Mouse (Mus musculus) forebrain, embryonic 14.5 days (tissue): ENCODE measurements around the gene Tspo. TPM values are rescaled to one million over a fixed set of nuclear protein-coding genes. Genes with fewer than 3 reads are reported as not detected.
A peak's percentile ranks its signal among the peaks of the same experiment; 100 is the strongest.

ENCODE experiments used
- ATAC-seq: fragments of 200-750 bp; cut with Nextera tagmentation; 2 replicates; pipeline ENCODE4 v1.8.0; 2017; ENCODE audit warnings: mild to moderate bottlenecking, moderate library complexity
- DNase-seq: peaks from one replicate; pipeline ENCODE4 v3.0.0-alpha.2; 2015; ENCODE audit warnings: low spot score
- H3K27ac ChIP-seq: fragments of 300-500 bp; sonication (generic); 2 replicates; pipeline ENCODE4 v1.5.1; 2014; ENCODE audit warnings: low read depth, mild to moderate bottlenecking, control low read depth, low read length, moderate library complexity
- H3K27me3 ChIP-seq: fragments of 300-500 bp; sonication (generic); replicated peaks from 2 replicates; pipeline ENCODE4 v1.6.1; 2014; ENCODE audit warnings: low read length, control low read depth, mixed read lengths; ENCODE audit not compliant: control insufficient read depth, insufficient read depth
- H3K36me3 ChIP-seq: fragments of 300-500 bp; sonication (generic); 2 replicates; pipeline ENCODE4 v1.6.1; 2014; ENCODE audit warnings: low read length, control low read depth; ENCODE audit not compliant: control insufficient read depth, insufficient read depth
- H3K4me1 ChIP-seq: fragments of 300-500 bp; sonication (generic); 2 replicates; pipeline ENCODE4 v1.6.1; 2014; ENCODE audit warnings: antibody characterized with exemption, low read length, control low read depth; ENCODE audit not compliant: control insufficient read depth, insufficient read depth
- H3K4me2 ChIP-seq: fragments of 300-500 bp; sonication (generic); 2 replicates; pipeline ENCODE4 v1.6.1; 2014; ENCODE audit warnings: mild to moderate bottlenecking, control low read depth, low read length
- H3K4me3 ChIP-seq: fragments of 300-500 bp; sonication (generic); 2 replicates; pipeline ENCODE4 v1.5.1; 2014; ENCODE audit warnings: low read depth, low read length, control low read depth
- H3K9ac ChIP-seq: fragments of 300-500 bp; sonication (generic); 2 replicates; pipeline ENCODE4 v1.6.1; 2014; ENCODE audit warnings: mild to moderate bottlenecking, low read length, control low read depth, moderate library complexity
- H3K9me3 ChIP-seq: fragments of 300-500 bp; sonication (generic); replicated peaks from 2 replicates; pipeline ENCODE4 v1.6.1; 2016; ENCODE audit warnings: low read length, control low read depth, mixed read lengths; ENCODE audit not compliant: control insufficient read depth
- WGBS: fragments of 180-500 bp; shearing (Covaris S2); extraction: QIAGEN DNeasy Blood & Tissue Kit; methylation state at CpG from one replicate; pipeline ENCODE4 v1.1.7; 2014; 5-methylcytosine and 5-hydroxymethylcytosine counted together
- polyA plus RNA-seq: library from polyadenylated mRNA; unstranded; fragments of >200 nt; fragmentation: Nextera tagmentation; extraction: Ambion mirVana; gene quantifications from 2 replicates; pipeline ENCODE4 v1.2.1, GENCODE M21; 2014

Gene Tspo
- polyA plus RNA-seq, 1 experiment from 2014 or later = 18.4 TPM

DNA sequence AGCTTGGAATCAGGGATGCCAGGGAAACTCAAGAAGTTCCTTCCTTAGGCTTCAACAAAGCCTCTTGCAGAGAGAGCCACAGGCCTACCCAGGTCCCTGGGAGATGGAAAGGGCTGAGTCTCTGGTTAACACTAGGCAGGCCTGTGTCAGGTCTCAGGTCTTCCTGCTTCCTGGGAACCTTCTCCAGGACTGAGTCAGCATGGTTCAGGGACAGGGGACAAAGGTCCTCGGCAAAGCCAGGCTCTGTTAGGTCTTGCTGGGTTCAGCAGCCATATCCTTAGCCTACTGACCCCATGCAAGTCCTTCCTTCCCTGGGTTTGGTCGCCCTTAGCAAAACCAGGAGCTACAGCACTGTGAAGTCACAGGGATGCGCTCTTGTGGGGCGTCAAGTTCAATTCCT is 27.4 kb downstream of the Tspo start:
- no peaks in the 10 kb centered on the region for H3K27me3 ChIP-seq
- H3K4me2 ChIP-seq = no peak overlapping the region
- no peak for ATAC-seq
- 0 out of 2 replicates have a peak, but pooled peaks cover 2% of the 10 kb centered on the region for H3K9me3 ChIP-seq
- no peak for DNase-seq
- 92% methylated on average over 4 of the region's 4 CpGs for WGBS
- no peak overlapping the region for H3K27ac ChIP-seq
- H3K9ac ChIP-seq = no peak overlapping the region
- H3K4me3 ChIP-seq = no peak overlapping the region
- H3K36me3 ChIP-seq = peaks cover 29% of the 10 kb centered on the region
- H3K4me1 ChIP-seq = peaks cover 12% of the 10 kb centered on the region

DNA sequence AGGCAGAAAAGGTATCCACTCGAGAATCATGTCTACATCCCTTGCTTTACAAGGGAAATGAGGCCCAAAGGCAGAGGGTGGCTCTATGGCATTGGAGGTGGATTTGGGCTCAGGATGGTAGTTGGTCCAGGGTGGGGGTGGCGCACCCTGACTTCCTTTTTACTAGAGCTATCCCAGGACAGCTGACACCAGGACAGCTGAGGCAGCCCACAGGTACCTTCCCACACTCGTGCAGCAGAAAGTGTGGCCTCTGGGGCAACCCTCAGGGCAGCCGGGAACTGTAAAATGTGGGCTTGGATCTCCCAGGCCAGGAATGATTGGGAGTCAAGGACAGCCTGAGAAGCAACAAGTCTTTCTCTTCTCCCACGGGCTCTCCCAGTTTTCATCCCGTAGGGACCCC is 28.4 kb downstream of the Tspo start:
- H3K9ac ChIP-seq = no peak overlapping the region
- 82% methylated on average over 6 of the region's 6 CpGs for WGBS
- DNase-seq (no peak), ATAC-seq (no peak)
- H3K27me3 ChIP-seq = no peaks in the 10 kb centered on the region
- peaks cover 12% of the 10 kb centered on the region for H3K4me1 ChIP-seq
- no peaks in the 10 kb centered on the region for H3K9me3 ChIP-seq
- no peak overlapping the region for H3K4me3 ChIP-seq
- peaks cover 20% of the 10 kb centered on the region for H3K36me3 ChIP-seq
- H3K4me2 ChIP-seq = no peak overlapping the region
- H3K27ac ChIP-seq = no peak overlapping the region

DNA sequence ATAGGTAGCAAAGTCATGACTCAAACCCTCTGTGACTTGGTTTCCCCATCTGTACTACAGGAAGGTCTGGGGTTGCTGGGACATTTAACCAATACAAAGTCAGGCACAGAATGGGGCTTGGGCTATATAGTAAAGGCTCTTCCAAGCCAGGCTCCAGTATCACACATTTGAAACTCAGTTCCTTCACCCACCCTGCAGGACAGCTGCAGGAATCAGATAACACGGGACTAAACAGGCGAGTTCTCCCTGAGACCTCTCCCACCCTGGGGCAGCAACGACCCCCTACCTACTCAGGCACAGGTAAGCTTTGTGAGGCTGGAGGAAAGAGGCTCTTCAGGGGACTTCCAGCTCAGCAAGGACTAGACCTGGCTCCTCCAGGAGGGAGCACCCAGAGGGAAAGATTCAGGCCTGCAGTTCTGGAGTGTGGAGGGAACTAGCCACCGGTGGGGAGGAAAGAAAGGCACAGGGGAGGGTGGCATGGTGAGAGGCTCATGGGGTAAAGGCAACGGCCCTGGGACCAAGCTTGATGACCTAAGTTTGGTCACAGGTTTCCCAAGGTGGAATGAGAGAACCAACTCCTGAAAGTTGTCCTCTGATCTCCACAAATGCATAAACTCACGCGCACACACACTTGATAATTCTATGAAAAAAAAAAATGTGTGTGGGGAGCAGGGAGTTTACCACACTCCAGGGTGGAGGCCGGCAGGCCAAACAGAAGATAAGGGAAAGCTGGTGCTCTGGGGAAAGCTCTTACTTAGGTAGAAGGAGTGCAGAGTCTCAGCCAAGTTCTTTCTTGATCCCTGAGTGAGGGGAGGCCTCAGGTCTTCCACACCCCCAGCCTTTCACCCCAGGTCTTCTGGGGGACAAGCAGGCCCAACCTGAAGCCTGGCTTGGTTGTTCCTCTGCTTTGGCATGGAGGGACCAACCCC is 29.1 kb downstream of the Tspo start:
- H3K27ac ChIP-seq = no peak overlapping the region
- no peak for DNase-seq
- no peak for ATAC-seq
- WGBS = 84% methylated on average over 8 of the region's 8 CpGs
- H3K36me3 ChIP-seq = peaks cover 12% of the 10 kb centered on the region
- no peaks in the 10 kb centered on the region for H3K27me3 ChIP-seq
- no peak overlapping the region for H3K4me3 ChIP-seq
- H3K9me3 ChIP-seq = no peaks in the 10 kb centered on the region
- H3K9ac ChIP-seq = peak overlapping the region; percentile 77
- H3K4me2 ChIP-seq = 0 out of 2 replicates have a peak overlapping the region, but pooled peaks have one; percentile 86
- H3K4me1 ChIP-seq = peaks cover 12% of the 10 kb centered on the region

DNA sequence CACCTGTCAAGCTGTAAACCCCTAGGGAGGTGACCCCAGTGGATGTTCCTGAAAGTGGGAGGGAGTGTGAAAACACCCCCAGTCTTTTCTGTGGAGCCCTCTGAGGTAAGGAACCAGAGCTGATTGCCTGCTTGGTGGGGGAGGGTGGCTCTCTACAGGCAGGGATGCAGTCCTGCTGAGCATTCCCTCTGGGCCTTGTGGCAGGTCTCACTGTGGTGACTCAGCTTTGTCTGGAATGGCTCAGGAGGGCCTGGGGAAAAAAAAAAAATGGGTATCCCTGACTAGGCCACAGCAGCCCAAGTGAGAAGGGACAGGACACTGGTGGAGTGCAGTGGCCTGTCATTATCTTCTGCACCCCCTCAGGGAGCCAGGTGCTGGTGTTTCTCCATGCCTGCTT is 29.8 kb downstream of the Tspo start:
- Histone ChIP-seq H3K4me2 (peak overlapping the region; percentile 86), H3K9ac (peak overlapping the region; percentile 77), H3K4me3 (peak overlapping the region; percentile 77), H3K9me3 (no peaks in the 10 kb centered on the region), H3K4me1 (peaks cover 12% of the 10 kb centered on the region), H3K36me3 (peaks cover 9% of the 10 kb centered on the region; the same call in 1 of the 2 replicates), H3K27ac (no peak overlapping the region), H3K27me3 (no peaks in the 10 kb centered on the region)
- no peak for DNase-seq
- no peak for ATAC-seq

DNA sequence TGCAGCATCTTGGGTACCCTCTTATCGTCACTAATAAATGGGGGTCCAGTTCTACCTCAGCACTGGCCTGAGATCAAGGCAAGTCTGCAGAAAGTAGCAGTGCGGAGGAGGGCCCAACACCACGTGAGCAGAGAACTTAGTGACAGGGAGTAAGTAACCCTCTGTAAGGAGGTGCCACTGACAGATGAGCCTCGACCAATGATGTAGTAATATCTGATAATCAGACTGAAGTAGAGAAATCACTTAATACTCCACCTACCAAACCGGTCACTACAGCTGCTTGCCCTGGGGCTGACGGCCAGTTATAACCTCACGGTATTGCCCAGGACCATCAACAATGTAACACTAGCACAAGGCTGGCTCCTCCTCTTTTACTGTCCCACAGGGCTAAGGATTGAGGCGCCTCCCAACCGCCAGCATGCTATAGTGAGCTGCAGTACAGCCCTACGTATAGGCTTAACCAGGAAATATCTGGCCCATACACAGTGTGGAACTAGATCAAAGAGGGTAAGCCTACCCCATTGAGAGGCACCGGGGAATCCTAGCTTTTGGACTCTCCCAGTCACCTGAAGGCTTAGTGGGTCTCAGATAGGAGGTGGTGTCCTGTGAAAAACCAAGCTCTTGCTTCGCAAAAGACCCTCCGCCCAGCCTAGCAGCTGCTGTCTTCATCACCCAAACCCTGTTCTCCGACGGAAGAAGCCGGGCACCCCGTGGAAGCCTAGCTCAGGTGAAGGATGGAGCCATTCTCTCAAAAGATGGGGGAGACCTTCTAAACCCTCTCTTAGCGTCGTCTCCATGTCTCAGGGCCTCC is 30.5 kb downstream of the Tspo start:
- peak; percentile 35; the same call in 1 of the 2 replicates for ATAC-seq
- Histone ChIP-seq H3K4me3 (peak overlapping the region; percentile 77), H3K36me3 (0 out of 2 replicates have a peak, but pooled peaks cover 4% of the 10 kb centered on the region), H3K27me3 (no peaks in the 10 kb centered on the region), H3K4me2 (peak overlapping the region; percentile 86), H3K9ac (peak overlapping the region; percentile 77), H3K4me1 (peaks cover 12% of the 10 kb centered on the region), H3K27ac (no peak overlapping the region), H3K9me3 (no peaks in the 10 kb centered on the region)
- peak; percentile 14 for DNase-seq
- 11% methylated on average over 19 of the region's 19 CpGs for WGBS

DNA sequence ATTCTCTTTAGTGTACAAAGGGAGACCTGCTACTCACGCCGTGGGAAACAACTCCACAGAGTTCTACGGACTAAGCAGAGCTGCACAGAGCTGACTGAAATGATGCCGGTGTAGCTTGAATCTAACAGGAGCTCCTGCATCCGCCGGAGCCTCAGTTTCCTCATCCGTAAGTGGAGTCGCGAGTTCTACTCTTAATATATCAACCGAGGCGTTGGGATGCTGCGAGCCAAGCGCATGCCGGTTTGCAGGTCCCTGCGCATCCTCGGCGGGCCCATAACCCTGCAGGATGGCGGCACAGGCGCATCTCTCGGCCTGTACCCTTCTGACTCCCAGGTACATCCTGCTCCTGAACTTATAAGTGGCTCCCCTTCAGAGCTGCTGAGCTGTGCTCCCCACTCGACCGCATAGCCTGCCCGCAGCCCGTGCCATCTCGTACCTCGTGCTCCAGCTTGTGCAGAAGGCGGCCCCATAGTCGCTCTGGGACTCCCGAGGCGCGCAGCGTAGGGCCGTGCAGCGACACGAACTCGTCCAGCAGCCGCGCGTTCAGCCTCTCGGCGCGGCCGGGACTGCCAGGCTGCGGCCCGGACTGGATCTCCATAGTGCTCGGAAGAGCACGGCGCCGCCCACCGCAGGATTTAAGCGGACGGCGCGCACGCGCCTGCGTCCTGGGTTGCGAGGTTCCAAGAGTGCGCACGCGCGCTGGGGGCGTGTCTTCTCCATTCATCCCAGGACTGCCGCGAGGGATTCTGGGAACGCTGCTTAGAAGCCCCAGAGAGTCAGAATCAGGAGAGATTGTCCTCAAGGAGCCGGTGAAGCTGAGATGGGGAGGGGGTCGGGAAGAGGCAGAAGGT is 31.3 kb downstream of the Tspo start, which contains the start of gene Ttll12:
TSS of gene Ttll12 (minus strand) at position 645 of the 851 bp plus-strand sequence.
- H3K4me2 ChIP-seq = peak within 1 kb of the TSS; percentile 86
- WGBS = under 1% methylated on average over 67 of the region's 68 CpGs
- ATAC-seq (peak; percentile 96), DNase-seq (peak; percentile 99)
- peak within 1 kb of the TSS; percentile 77 for H3K9ac ChIP-seq
- 0 out of 2 replicates have a peak, but pooled peaks cover 4% of the 10 kb centered on the region for H3K36me3 ChIP-seq
- no peaks in the 10 kb centered on the region for H3K27me3 ChIP-seq
- peak within 1 kb of the TSS; percentile 39; the same call in 1 of the 2 replicates for H3K27ac ChIP-seq
- no peaks in the 10 kb centered on the region for H3K9me3 ChIP-seq
- peak within 1 kb of the TSS; percentile 77 for H3K4me3 ChIP-seq
- peaks cover 12% of the 10 kb centered on the region for H3K4me1 ChIP-seq

DNA sequence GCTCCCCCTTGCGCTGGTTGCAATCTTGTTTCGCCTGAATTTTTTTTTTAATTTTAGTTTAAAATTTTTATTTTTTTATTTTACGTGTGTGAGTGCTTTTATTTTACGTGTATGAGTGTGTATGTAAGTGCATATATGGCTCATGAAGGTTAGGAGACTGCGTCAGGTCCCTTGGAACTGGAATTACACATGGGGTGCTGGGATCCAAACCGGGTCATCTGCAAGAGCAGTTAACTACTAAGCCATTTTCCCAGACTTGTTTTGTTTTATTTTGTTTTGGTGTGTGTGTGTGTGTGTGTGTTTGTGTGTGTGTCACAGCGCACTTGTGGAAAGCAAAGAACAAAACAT is 31.9 kb downstream of the Tspo start:
- DNase-seq (no peak), ATAC-seq (peak; percentile 36)
- Histone ChIP-seq H3K4me2 (peak overlapping the region; percentile 86), H3K27ac (no peak overlapping the region), H3K9me3 (no peaks in the 10 kb centered on the region), H3K27me3 (no peaks in the 10 kb centered on the region), H3K9ac (peak overlapping the region; percentile 77), H3K36me3 (0 out of 2 replicates have a peak, but pooled peaks cover 4% of the 10 kb centered on the region), H3K4me1 (peaks cover 12% of the 10 kb centered on the region), H3K4me3 (peak overlapping the region; percentile 77)
- 38% methylated on average over 7 of the region's 7 CpGs for WGBS

DNA sequence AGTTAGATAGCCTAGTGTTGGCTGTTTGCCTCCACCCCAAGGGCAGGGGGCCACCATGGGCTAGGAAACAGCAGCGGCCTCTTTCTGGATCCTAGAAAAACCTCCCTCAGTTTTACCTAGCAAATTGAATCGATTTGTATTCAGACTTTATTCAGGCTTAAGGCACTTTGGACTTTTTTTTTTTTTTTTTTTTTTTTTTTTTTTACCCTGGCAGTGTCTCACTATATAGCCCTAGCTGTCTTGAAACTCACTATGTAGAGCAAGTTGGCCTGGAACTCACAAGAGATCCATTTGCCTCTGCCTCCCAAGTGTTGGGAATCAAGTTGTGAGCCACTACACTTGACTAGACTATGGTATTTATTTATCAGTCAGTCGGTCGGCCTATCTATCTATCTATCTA is 33.4 kb downstream of the Tspo start:
- H3K4me3 ChIP-seq = no peak overlapping the region
- no peaks in the 10 kb centered on the region for H3K9me3 ChIP-seq
- H3K4me1 ChIP-seq = peaks cover 12% of the 10 kb centered on the region
- no peak overlapping the region for H3K27ac ChIP-seq
- WGBS = 90% methylated on average over 4 of the region's 4 CpGs
- DNase-seq = no peak
- no peaks in the 10 kb centered on the region for H3K36me3 ChIP-seq
- ATAC-seq = no peak
- no peak overlapping the region for H3K4me2 ChIP-seq
- no peaks in the 10 kb centered on the region for H3K27me3 ChIP-seq
- H3K9ac ChIP-seq = no peak overlapping the region
